Mouse (Mus musculus): ENCODE measurements around the gene Slc22a23. TPM values are rescaled to one million over a fixed set of nuclear protein-coding genes. Genes with fewer than 3 reads are reported as not detected.
A peak's percentile ranks its signal among the peaks of the same experiment; 100 is the strongest.

The Slc22a23 gene
- polyA plus RNA-seq, 1 experiment from 2014 or later, result 16.5 TPM

GRCm38 (mm10) chr13:34334847-34335246 is 10.1 kb downstream of the Slc22a23 start:
- Histone ChIP-seq H3K9ac (no peak overlapping the region), H3K4me2 (no peak overlapping the region), H3K36me3 (no peaks in the 10 kb centered on the region), H3K4me1 (replicated peaks) (peaks cover 7% of the 10 kb centered on the region), H3K9me3 (no peaks in the 10 kb centered on the region), H3K27ac (replicated peaks) (no peak overlapping the region), H3K27me3 (no peaks in the 10 kb centered on the region), H3K4me3 (no peak overlapping the region)
- no peak for ATAC-seq (ENCODE audit: low FRiP score, low read depth)
- 93% methylated on average over 2 of the region's 2 CpGs for WGBS

DNA sequence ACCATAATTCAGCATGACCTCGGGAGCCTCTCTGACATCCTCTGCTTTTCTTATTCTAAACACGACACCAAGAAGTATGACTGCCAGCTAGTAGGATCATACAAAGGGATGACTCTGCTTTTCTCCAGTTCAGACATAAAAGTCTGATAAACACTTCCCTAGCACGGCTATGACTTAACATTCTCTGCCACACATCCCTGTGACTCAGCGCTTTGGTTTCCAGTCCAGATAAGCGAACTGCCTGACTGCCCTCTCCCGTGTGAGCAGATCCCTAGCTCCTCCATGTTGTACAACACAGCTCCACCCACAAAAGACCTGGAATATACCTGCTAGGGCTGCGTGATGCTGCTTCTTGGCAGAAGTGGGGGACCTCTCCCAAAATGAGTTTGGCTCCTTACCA is 12.2 kb downstream of the Slc22a23 start:
- no peak for ATAC-seq (ENCODE audit: low FRiP score, low read depth)
- H3K27ac ChIP-seq (replicated peaks), result no peak overlapping the region

DNA sequence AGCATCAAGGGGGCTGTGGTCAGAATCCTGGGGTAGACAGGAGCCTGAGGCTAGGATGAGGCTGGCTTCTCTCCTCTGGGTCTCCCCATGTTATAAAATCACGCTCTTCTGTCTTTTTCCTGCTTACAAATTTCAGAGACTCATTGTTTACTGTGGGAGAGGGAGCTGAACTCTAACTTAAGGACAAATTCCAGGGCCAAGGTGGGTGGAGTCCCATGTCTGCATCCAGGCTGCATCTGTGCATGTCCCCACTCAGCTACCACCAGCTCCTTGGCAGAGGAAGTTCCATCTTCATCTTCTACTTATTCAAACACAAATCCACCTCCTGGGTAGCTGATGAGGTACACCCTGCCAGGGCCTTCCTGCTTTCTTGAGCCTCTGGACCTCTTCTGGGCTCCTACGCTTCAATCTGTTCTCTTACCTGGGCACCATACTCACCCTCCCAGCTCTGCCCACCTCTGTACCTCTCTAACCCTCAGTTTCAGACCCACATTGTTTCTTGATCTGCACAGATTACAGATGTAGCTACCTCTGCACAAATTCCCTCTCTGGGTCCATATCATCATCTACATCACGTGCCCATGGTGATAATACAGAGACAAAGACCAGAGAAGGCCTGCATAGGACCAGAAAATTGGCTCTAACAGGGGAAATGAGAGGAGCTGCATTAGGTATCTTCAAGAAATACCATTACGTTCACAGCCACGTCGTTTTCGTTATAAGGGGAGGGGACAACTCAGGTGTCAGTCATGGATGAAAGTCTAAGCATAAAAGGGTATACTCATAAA is 13.4 kb downstream of the Slc22a23 start:
- Histone ChIP-seq H3K27me3 (no peaks in the 10 kb centered on the region), H3K4me2 (no peak overlapping the region), H3K9ac (no peak overlapping the region), H3K4me3 (no peak overlapping the region), H3K4me1 (replicated peaks) (peaks cover 5% of the 10 kb centered on the region; the same call in 1 of the 2 replicates), H3K27ac (replicated peaks) (no peak overlapping the region), H3K9me3 (no peaks in the 10 kb centered on the region), H3K36me3 (no peaks in the 10 kb centered on the region)
- no peak for ATAC-seq (ENCODE audit: low FRiP score, low read depth)
- 88% methylated on average over 7 of the region's 7 CpGs for WGBS

More for the DNA sequence above, 12.2 kb downstream of the Slc22a23 start:
- Histone ChIP-seq H3K9ac (no peak overlapping the region), H3K4me2 (no peak overlapping the region), H3K36me3 (no peaks in the 10 kb centered on the region), H3K27me3 (no peaks in the 10 kb centered on the region), H3K9me3 (no peaks in the 10 kb centered on the region), H3K4me1 (replicated peaks) (peaks cover 5% of the 10 kb centered on the region; the same call in 1 of the 2 replicates), H3K4me3 (no peak overlapping the region)
- 41% methylated on average over 7 of the region's 7 CpGs for WGBS

GRCm38 (mm10) chr13:34329589-34329988 is 15.4 kb downstream of the Slc22a23 start:
- Histone ChIP-seq H3K4me2 (no peak overlapping the region), H3K4me1 (replicated peaks) (peaks cover 5% of the 10 kb centered on the region; the same call in 1 of the 2 replicates), H3K9me3 (no peaks in the 10 kb centered on the region), H3K9ac (no peak overlapping the region), H3K27ac (replicated peaks) (no peak overlapping the region), H3K36me3 (no peaks in the 10 kb centered on the region), H3K27me3 (no peaks in the 10 kb centered on the region), H3K4me3 (no peak overlapping the region)
- 88% methylated on average over 4 of the region's 4 CpGs for WGBS
- no peak for ATAC-seq (ENCODE audit: low FRiP score, low read depth)

- Histone ChIP-seq H3K9me3 (no peaks in the 10 kb centered on the region), H3K4me3 (no peak overlapping the region), H3K4me1 (replicated peaks) (no peaks in the 10 kb centered on the region), H3K36me3 (no peaks in the 10 kb centered on the region), H3K4me2 (no peak overlapping the region), H3K27me3 (no peaks in the 10 kb centered on the region), H3K9ac (no peak overlapping the region), H3K27ac (replicated peaks) (no peak overlapping the region)
- no peak for ATAC-seq (ENCODE audit: low FRiP score, low read depth)
- WGBS, result 97% methylated on average over 1 of the region's 1 CpGs
Measured at GRCm38 (mm10) chr13:34326992-34327391, 18.0 kb downstream of the Slc22a23 start.

DNA sequence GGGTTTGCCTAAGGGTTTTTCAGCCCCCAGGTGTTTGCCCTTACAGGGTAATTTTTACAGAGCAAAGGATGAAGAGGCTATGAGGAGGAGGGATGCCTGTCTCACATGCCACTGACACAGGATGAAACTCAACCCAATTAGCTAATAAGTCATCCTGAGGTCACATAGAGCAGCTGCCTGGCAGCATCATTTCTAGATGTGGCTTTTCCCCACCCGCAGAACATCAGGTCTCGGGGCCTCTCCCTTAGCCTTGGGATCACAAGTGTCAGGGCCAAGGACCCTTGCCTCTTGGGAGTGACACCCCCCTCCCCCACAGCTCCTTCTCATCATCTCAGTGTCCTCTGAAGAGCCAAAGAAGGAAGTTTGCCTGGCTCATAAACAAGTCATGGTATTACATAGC is 21.6 kb downstream of the Slc22a23 start:
- no peaks in the 10 kb centered on the region for H3K9me3 ChIP-seq
- 86% methylated on average over 2 of the region's 2 CpGs for WGBS
- no peaks in the 10 kb centered on the region for H3K4me1 ChIP-seq (replicated peaks)
- H3K9ac ChIP-seq, result no peak overlapping the region
- H3K36me3 ChIP-seq, result no peaks in the 10 kb centered on the region
- no peak overlapping the region for H3K4me2 ChIP-seq
- ATAC-seq (ENCODE audit: low FRiP score, low read depth), result no peak
- H3K27ac ChIP-seq (replicated peaks), result no peak overlapping the region
- H3K4me3 ChIP-seq, result no peak overlapping the region
- H3K27me3 ChIP-seq, result no peaks in the 10 kb centered on the region

- H3K9me3 ChIP-seq, result no peaks in the 10 kb centered on the region
- H3K4me2 ChIP-seq, result no peak overlapping the region
- no peaks in the 10 kb centered on the region for H3K36me3 ChIP-seq
- H3K27me3 ChIP-seq, result no peaks in the 10 kb centered on the region
- H3K27ac ChIP-seq (replicated peaks), result no peak overlapping the region
- no peaks in the 10 kb centered on the region for H3K4me1 ChIP-seq (replicated peaks)
- no peak for ATAC-seq (ENCODE audit: low FRiP score, low read depth)
- WGBS, result 90% methylated on average over 4 of the region's 4 CpGs
- no peak overlapping the region for H3K9ac ChIP-seq
- H3K4me3 ChIP-seq, result no peak overlapping the region
Measured at GRCm38 (mm10) chr13:34320482-34320881, 24.5 kb downstream of the Slc22a23 start.

DNA sequence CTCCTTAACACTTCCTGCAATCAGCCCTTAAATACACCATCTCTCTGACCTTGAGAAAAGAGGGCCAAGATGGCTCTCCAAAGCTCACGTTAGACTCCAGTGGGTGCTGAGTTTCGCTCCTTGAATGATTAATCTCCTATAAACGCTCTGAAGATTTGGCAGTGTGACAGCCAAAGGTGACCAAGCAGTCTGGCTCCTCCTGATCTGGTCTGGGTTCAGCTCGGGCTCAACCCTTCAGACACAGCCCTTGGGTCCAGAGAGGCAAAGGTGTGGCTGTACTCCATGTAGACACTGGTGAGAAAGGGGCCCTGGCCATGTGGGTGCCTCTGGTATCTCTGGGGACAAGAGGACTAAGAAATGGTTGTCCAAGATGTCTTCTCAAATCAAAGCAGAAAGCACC is 27.9 kb downstream of the Slc22a23 start:
- H3K27me3 ChIP-seq, result no peaks in the 10 kb centered on the region
- H3K9ac ChIP-seq, result no peak overlapping the region
- H3K36me3 ChIP-seq, result no peaks in the 10 kb centered on the region
- H3K4me3 ChIP-seq, result no peak overlapping the region
- no peaks in the 10 kb centered on the region for H3K9me3 ChIP-seq
- WGBS, result 87% methylated on average over 4 of the region's 4 CpGs
- no peaks in the 10 kb centered on the region for H3K4me1 ChIP-seq (replicated peaks)
- ATAC-seq (ENCODE audit: low FRiP score, low read depth), result no peak
- no peak overlapping the region for H3K4me2 ChIP-seq
- H3K27ac ChIP-seq (replicated peaks), result no peak overlapping the region

GRCm38 (mm10) chr13:34316511-34316910 is 28.5 kb downstream of the Slc22a23 start:
- Histone ChIP-seq H3K27me3 (no peaks in the 10 kb centered on the region), H3K4me2 (no peak overlapping the region), H3K36me3 (no peaks in the 10 kb centered on the region), H3K4me1 (replicated peaks) (no peaks in the 10 kb centered on the region), H3K9me3 (no peaks in the 10 kb centered on the region), H3K4me3 (no peak overlapping the region), H3K27ac (replicated peaks) (no peak overlapping the region), H3K9ac (no peak overlapping the region)
- peak; percentile 46; the same call in 1 of the 2 replicates for ATAC-seq (ENCODE audit: low FRiP score, low read depth)
- WGBS, result 82% methylated on average over 6 of the region's 6 CpGs

GRCm38 (mm10) chr13:34313033-34313491 is 31.9 kb downstream of the Slc22a23 start:
- H3K9me3 ChIP-seq, result no peaks in the 10 kb centered on the region
- no peaks in the 10 kb centered on the region for H3K36me3 ChIP-seq
- no peaks in the 10 kb centered on the region for H3K27me3 ChIP-seq
- H3K27ac ChIP-seq (replicated peaks), result no peak overlapping the region
- H3K4me1 ChIP-seq (replicated peaks), result 0 out of 2 replicates have a peak, but pooled peaks cover 3% of the 10 kb centered on the region
- no peak overlapping the region for H3K4me2 ChIP-seq
- H3K9ac ChIP-seq, result no peak overlapping the region
- ATAC-seq (ENCODE audit: low FRiP score, low read depth), result no peak
- WGBS, result 66% methylated on average over 4 of the region's 4 CpGs
- H3K4me3 ChIP-seq, result no peak overlapping the region

DNA sequence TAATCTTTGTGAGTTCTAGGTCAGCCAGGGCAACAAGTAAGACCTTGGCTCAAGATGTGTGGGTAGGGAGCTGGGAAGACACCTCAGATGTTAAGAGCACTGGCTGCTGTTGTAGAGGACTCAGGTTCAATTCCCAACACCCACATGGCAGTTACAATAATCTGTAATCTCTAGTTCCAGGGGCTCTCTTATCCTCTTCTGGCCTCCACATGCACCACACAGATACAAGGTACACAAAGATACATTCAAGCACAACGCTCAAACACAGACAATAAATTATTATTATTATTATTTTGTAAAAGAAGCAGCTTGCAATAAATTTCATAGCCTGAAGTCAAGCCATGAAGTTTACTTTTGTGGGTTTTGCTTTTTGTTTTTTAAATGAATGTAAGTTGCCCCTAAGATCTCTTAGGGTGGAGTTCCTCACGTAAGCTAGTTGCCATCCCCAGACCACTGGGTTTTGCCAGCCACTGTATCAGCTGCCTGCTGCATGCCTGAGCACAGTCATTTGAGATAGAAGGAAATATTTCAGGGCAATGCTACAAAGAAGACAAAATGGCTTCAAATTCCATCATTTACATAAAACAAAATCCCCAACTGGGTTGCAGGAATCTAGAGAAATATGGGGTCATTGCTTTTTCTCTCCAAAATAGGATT is 32.5 kb downstream of the Slc22a23 start:
- Histone ChIP-seq H3K4me3 (no peak overlapping the region), H3K27me3 (no peaks in the 10 kb centered on the region), H3K4me2 (no peak overlapping the region), H3K4me1 (replicated peaks) (0 out of 2 replicates have a peak, but pooled peaks cover 3% of the 10 kb centered on the region), H3K9me3 (no peaks in the 10 kb centered on the region), H3K9ac (no peak overlapping the region), H3K27ac (replicated peaks) (no peak overlapping the region), H3K36me3 (no peaks in the 10 kb centered on the region)
- 87% methylated on average over 2 of the region's 2 CpGs for WGBS
- no peak for ATAC-seq (ENCODE audit: low FRiP score, low read depth)

- no peak overlapping the region for H3K4me2 ChIP-seq
- H3K36me3 ChIP-seq, result no peaks in the 10 kb centered on the region
- H3K27me3 ChIP-seq, result no peaks in the 10 kb centered on the region
- H3K27ac ChIP-seq (replicated peaks), result no peak overlapping the region
- 0 out of 2 replicates have a peak, but pooled peaks cover 3% of the 10 kb centered on the region for H3K4me1 ChIP-seq (replicated peaks)
- no peaks in the 10 kb centered on the region for H3K9me3 ChIP-seq
- no peak for ATAC-seq (ENCODE audit: low FRiP score, low read depth)
- WGBS, result 76% methylated on average over 2 of the region's 2 CpGs
- no peak overlapping the region for H3K4me3 ChIP-seq
- H3K9ac ChIP-seq, result no peak overlapping the region
Measured at GRCm38 (mm10) chr13:34311593-34311992, 33.4 kb downstream of the Slc22a23 start.
